Mouse (Mus musculus): Measurements from ENCODE around the gene Cacna1a. TPM values are rescaled to one million over a fixed set of nuclear protein-coding genes. Genes with fewer than 3 reads are reported as not detected.
"Not testable (repeated sequence)": the region's sequence is repeated elsewhere in the genome, so short reads cannot be mapped to it uniquely, and the experiment has no call there.

Gene Cacna1a
- polyA plus RNA-seq, 1 experiment = 30.0 TPM

DNA sequence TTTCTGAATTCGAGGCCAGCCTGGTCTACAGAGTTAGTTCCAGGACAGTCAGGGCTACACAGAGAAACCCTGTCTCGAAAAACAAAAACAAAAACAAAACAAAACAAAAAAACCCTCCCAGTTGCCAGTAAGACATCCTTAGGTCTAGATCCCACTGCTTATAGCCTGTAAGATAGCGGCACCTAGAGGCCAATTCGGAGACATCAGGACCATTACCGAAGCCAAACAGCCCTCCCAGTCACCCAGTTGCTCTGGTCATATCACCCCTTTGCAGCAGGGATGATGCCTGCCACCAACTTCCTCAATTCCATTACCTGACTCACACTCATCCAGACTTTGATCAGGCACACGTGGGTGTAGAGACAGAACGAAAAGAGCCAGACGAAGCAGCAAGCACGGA lies 207.4 kb downstream of the Cacna1a start:
- Histone ChIP-seq H3K4me3 (ENCODE audit: insufficient read depth, low read depth, low read length) (no peak overlapping the region), H3K4me1 (ENCODE audit: control insufficient read depth, insufficient read depth, insufficient read length, low read length) (peaks cover 8% of the 10 kb centered on the region), H3K27ac (replicated peaks; ENCODE audit: low read depth, low read length) (no peak overlapping the region)

DNA sequence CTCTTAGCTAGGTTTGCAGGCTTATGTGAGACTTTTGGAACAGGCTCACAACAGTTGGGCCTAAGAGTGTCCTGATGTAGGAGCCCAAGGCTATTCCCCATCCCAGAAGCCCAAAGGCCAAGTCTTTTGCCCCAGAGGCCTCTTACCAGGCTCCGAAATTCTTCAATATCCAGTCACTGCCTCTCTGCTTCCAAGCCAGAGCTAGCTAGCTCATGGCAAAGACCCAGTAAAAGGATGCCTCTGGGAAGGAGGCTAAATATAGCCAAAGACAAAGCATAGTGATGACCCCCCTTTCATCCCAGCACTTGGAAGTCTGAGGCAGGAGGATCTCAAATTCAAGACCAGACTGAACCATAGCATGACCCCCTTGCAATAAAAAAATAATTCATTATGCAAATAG lies 211.2 kb downstream of the Cacna1a start:
- Histone ChIP-seq H3K4me3 (ENCODE audit: insufficient read depth, low read depth, low read length) (0 out of 2 replicates have a peak overlapping the region, but pooled peaks have one; percentile 40), H3K4me1 (ENCODE audit: control insufficient read depth, insufficient read depth, insufficient read length, low read length) (peaks cover 10% of the 10 kb centered on the region), H3K27ac (replicated peaks; ENCODE audit: low read depth, low read length) (peak overlapping the region; percentile 72)

DNA sequence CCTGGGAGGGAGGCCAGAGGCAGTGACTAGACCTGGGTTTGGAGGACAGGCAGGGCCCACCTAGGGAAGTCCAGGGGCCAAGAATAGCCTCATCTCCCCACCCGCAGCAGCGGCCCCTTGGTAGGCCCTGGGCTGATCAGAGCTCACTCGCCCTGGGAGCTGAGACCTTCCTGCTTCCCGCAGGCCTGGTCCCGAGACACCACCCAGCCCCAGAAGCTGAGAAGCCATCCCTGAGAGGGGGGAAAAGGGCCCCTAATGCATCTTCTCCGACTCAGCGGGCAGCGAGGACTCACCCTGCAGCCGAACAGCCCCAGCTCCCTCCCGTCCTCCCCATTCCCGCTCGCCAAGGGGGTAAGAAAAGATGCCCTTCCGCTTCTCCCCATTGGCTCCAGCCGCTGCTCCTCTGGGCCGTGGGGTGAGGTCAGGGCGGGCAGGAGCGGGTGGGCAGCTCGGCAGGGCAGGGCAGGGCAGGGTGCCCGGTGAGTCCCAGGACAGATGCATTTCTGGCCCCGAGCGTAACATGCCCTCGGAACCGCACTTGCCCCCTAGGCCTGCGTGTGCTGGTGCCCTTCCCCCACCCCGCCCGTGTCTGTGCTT lies 212.2 kb downstream of the Cacna1a start:
- peaks cover 10% of the 10 kb centered on the region for H3K4me1 ChIP-seq (ENCODE audit: control insufficient read depth, insufficient read depth, insufficient read length, low read length)
- peak overlapping the region; percentile 40 for H3K4me3 ChIP-seq (ENCODE audit: insufficient read depth, low read depth, low read length)
- H3K27ac ChIP-seq (replicated peaks; ENCODE audit: low read depth, low read length) = peak overlapping the region; percentile 72

DNA sequence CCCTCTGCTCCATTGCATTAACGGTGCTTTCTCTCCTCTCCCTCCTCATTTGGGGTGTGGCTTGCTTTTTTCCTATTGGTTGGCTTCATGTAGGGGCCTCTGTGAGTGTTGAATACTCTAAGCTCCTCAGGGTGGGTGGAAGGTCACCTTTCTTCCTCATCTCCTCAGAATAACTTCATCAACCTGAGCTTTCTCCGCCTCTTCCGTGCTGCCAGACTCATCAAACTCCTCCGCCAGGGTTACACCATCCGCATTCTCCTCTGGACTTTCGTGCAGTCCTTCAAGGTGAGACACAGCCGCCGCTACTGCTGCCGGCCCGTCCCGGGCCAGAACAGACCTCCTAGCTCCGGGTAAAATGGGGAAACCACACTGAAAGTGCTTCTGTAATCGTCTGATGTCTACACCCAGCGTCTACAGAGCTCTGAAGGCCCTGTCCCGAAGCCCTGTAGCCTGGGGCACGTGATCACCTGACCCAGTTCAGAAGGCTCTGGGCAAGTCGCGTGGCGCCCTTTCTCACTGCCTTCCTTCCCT lies 213.0 kb downstream of the Cacna1a start:
- peak overlapping the region; percentile 47 for H3K4me3 ChIP-seq (ENCODE audit: insufficient read depth, low read depth, low read length)
- H3K27ac ChIP-seq (replicated peaks; ENCODE audit: low read depth, low read length) = peak overlapping the region; percentile 44
- H3K4me1 ChIP-seq (ENCODE audit: control insufficient read depth, insufficient read depth, insufficient read length, low read length) = peaks cover 10% of the 10 kb centered on the region

DNA sequence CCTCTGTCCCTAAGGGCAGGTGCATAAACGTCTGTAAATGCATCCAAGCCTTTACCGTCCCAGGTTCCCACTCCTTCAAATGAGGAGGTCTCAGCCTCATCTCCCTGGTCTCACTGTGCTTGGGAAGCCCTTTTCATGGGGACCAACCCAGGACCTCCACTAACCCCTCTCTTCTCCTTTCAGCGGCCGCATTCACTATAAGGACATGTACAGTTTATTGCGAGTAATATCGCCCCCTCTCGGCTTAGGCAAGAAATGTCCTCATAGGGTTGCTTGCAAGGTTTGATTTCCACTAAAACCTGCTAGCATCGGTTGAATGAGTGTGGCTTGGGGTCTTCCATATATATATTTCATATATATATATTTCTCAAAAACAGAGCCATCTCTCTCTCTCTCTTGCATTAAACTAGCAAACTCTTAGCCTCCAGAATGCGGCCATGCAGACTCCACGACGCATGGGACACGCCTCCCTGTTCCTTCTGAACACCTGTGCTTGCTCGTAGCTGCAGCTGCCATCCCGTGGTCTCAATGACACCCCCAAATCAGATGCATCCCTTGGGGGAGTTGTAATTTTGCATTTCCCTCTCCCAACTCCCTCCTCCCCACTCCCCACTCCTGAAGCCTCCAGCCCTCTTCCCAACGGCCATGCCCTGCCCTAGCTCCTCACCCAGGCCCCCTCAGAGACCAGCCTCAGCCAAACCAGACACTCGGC lies 226.4 kb downstream of the Cacna1a start:
- Histone ChIP-seq H3K27ac (replicated peaks; ENCODE audit: low read depth, low read length) (no peak overlapping the region), H3K4me1 (ENCODE audit: control insufficient read depth, insufficient read depth, insufficient read length, low read length) (peaks cover 8% of the 10 kb centered on the region), H3K4me3 (ENCODE audit: insufficient read depth, low read depth, low read length) (no peak overlapping the region)

DNA sequence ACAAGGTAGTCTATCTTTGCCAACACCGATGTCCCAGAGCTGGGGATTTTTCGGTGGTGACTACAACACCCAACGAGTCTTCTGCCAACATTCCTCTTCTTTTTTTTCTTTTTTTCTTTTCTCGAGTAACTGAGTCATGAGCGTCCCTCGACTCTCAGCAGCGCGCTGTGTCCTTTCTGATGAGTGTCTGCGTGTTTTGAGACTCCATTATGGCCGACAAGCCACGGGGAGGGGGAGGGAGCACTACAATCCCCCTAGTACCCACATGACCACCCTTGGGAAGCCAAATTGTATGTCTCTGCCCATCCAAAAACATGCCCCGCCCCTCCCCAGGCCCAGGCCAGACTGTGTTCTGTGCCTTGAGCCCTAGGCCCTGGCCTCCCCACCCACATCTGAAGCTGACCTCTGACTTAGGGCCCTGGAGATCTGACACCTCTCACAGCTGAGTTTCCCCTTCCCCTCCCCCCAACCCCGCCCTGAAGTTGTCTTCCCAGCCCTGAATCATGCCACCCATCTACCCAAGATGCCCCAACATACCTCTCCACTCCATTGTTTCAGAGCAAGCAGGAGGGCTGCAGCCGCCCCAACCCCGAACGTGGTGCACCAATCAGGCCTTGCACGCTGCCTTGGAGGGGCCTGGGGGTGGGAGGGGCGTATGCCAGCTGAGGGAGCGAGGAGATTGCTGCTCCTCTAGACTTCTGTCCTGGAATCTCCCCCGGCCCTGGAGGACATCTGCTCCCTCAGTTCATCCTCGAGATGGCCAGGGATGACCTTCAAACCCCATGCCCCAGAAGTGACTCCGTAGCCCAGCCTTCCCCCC lies 227.6 kb downstream of the Cacna1a start:
- Histone ChIP-seq H3K27ac (replicated peaks; ENCODE audit: low read depth, low read length) (no peak overlapping the region), H3K4me3 (ENCODE audit: insufficient read depth, low read depth, low read length) (no peak overlapping the region), H3K4me1 (ENCODE audit: control insufficient read depth, insufficient read depth, insufficient read length, low read length) (peaks cover 8% of the 10 kb centered on the region)

DNA sequence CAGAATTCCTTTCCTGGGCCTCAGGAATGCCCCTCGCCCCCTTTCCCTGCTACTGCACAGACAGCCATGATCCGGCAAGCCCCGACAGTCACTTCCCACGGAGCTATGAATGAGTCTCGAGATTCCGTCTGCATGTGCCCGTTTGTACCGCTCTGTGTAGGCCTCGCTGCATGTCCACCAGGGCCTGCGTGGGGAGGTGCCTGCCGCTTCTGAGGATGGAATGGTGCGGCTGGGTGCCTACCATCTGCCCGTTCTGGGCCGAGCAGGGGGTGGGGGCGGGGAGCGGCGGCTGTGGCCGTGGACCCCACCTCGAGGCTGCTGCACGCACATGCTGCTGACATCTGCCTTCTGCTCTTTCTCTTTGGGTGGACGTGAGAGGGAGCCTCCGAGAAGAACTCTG lies 228.8 kb downstream of the Cacna1a start:
- H3K27ac ChIP-seq (replicated peaks; ENCODE audit: low read depth, low read length) = no peak overlapping the region
- no peak overlapping the region for H3K4me3 ChIP-seq (ENCODE audit: insufficient read depth, low read depth, low read length)
- H3K4me1 ChIP-seq (ENCODE audit: control insufficient read depth, insufficient read depth, insufficient read length, low read length) = peaks cover 2% of the 10 kb centered on the region; the same call in 1 of the 2 replicates

DNA sequence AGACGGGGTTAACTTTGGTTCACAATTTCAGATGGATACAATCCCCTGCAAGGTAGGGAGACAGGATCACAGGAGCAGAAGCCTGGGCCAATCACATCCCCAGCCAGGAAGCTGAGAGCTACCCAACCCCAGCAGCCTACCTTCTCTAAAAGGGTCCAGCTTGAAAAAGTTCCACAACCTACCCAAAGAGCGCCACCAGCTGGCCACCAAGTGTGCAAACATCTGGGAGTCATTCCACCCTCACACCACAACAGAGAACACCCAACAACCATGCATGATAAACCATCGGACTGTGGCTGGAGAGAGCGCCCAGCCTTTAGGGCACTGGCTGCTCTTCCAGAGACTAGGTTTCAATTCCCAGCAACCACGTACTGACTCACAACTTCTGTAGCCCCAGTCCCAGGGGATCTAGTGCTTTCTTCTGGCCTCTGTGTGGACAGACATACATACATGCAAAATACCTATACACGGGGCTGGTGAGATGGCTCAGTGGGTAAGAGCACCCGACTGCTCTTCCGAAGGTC lies 232.9 kb downstream of the Cacna1a start:
- no peak overlapping the region for H3K4me3 ChIP-seq (ENCODE audit: insufficient read depth, low read depth, low read length)

DNA sequence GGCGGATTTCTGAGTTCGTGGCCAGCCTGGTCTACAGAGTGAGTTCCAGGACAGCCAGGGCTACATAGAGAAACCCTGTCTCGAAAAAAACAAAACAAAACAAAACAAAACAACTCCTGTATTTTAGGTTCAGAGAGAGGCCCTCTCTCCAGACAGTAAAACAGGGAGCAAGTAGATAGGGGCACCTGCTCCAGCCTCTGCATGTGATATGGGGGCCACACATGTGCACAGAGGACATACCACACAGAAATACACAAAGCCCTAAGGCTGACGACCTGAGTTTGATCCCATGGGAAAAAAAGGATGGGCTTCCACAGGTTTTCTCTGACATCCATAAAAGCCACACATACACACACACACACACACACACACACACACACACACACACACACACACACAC lies 235.2 kb downstream of the Cacna1a start:
- not testable (repeated sequence) for H3K4me3 ChIP-seq (ENCODE audit: insufficient read depth, low read depth, low read length); H3K27ac ChIP-seq (replicated peaks; ENCODE audit: low read depth, low read length); H3K4me1 ChIP-seq (ENCODE audit: control insufficient read depth, insufficient read depth, insufficient read length, low read length)

More for the DNA sequence above, 232.9 kb downstream of the Cacna1a start:
- H3K27ac ChIP-seq (replicated peaks; ENCODE audit: low read depth, low read length) = no peak overlapping the region
- no peaks in the 10 kb centered on the region; the same call in 1 of the 2 replicates for H3K4me1 ChIP-seq (ENCODE audit: control insufficient read depth, insufficient read depth, insufficient read length, low read length)

DNA sequence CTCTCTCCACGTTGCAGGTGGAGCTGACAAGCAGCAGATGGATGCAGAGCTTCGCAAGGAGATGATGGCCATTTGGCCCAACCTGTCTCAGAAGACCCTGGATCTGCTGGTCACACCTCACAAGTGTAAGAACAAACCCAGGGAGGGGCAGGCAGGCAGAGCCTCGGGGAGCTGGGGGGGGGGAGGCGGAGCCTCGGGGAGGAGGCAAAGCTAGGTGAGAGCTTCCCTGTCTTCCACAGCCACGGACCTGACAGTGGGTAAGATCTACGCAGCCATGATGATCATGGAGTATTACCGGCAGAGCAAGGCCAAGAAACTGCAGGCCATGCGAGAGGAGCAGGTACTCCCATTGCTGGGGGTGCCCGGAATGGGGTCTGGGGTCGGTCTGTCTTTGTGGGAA lies 241.3 kb downstream of the Cacna1a start:
- H3K27ac ChIP-seq (replicated peaks; ENCODE audit: low read depth, low read length) = no peak overlapping the region
- no peak overlapping the region for H3K4me3 ChIP-seq (ENCODE audit: insufficient read depth, low read depth, low read length)
- H3K4me1 ChIP-seq (ENCODE audit: control insufficient read depth, insufficient read depth, insufficient read length, low read length) = peaks cover 3% of the 10 kb centered on the region; the same call in 1 of the 2 replicates

DNA sequence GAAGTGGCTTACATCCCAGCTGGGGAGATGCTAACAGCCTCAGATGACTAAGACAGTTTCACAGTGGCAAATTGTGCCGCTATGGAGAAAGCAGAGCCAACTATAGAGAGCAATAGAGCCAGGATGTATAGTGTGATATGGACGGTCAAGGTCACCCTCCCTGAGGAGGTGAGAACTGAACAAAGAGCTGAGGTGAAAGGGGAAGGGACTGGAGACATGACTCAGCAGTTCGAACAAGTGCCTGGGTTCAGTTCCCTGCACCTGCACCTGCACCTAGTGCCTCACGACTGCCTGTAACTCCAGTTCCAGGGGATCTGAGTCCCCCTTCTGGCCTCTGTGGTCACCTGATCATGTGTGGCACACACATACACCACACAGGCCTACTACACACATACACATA lies 241.9 kb downstream of the Cacna1a start:
- Histone ChIP-seq H3K27ac (replicated peaks; ENCODE audit: low read depth, low read length) (no peak overlapping the region), H3K4me3 (ENCODE audit: insufficient read depth, low read depth, low read length) (no peak overlapping the region), H3K4me1 (ENCODE audit: control insufficient read depth, insufficient read depth, insufficient read length, low read length) (peaks cover 3% of the 10 kb centered on the region; the same call in 1 of the 2 replicates)

DNA sequence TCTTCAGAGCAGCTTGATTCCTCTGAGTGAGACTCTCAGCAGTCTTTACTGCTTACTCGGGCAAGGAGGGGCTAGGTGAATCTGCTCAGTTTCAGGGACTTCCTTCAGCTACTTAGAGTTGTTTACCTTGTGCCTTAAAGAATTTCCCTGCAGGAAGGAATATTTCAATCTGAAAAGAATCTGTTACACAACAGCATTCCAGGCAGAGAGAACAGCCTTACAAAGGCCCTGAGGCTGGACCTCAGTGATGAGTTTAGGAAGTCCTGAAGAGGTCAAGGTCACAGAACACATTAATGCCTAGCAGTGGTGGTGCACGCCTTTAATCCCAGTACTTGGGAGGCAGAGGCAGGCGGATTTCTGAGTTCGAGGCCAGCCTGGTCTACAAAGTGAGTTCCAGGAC lies 243.6 kb downstream of the Cacna1a start:
- Histone ChIP-seq H3K4me1 (ENCODE audit: control insufficient read depth, insufficient read depth, insufficient read length, low read length) (peaks cover 7% of the 10 kb centered on the region; the same call in 1 of the 2 replicates), H3K4me3 (ENCODE audit: insufficient read depth, low read depth, low read length) (no peak overlapping the region), H3K27ac (replicated peaks; ENCODE audit: low read depth, low read length) (no peak overlapping the region)

DNA sequence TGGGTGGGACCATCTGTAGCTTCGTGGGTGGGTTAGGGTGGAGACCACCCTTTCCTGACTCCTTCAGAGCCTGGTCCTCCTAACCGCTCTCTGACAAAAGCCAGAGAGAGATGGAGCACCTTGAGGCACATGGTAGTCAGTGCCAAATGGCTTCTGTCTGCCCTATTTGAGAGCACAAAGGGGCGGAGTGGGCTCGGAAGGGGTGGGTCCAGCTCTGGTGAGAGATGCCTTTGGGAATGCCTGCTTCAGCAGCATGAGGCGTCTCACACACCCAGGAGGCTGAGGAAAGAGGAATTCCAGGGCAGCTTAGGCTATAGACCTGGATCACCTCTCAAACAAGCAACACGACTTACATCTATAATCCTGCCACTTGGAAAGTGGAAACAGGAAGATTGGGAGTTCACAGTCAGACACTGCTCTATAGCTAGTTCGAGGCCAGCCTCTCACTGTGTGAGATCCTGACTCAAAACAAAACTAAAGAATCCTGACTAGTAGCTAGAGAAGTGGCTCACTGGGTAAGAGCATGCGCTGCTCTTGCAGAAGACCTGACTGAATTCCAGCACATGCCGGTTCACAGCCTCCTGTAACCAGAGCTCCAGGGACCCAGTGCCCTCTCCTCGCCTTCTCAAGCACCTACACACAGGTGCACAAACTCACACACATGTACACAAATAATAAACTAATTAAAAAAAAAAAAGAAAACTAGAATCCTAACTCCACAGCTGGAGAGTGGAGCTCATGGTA lies 245.8 kb downstream of the Cacna1a start:
- H3K4me1 ChIP-seq (ENCODE audit: control insufficient read depth, insufficient read depth, insufficient read length, low read length) = peaks cover 7% of the 10 kb centered on the region; the same call in 1 of the 2 replicates
- no peak overlapping the region for H3K4me3 ChIP-seq (ENCODE audit: insufficient read depth, low read depth, low read length)
- no peak overlapping the region; the same call in 1 of the 2 replicates for H3K27ac ChIP-seq (replicated peaks; ENCODE audit: low read depth, low read length)

DNA sequence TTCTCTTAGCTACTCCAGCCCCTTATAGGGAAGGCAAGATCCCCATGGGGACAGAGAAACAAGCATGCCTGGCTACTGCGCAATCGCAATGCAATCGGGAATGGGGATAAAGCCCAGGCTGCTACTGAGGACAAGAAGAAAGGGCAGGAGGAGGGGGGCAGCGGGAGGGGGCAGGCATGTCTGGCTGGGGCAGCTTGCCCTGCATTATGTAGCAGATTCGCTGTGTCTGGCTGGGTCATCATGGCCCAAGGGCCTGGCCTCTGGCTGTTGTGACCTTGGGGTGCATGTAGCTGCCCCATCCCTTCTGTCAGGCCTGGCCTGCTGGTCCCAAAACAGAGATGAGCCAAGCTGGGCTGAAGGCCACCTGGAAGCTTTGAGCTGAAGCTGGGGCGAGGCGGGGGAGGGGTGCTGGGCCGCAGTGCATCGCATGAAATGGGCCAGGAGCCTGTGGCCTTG lies 246.6 kb downstream of the Cacna1a start:
- H3K4me1 ChIP-seq (ENCODE audit: control insufficient read depth, insufficient read depth, insufficient read length, low read length) = peaks cover 7% of the 10 kb centered on the region; the same call in 1 of the 2 replicates
- H3K27ac ChIP-seq (replicated peaks; ENCODE audit: low read depth, low read length) = 0 out of 2 replicates have a peak overlapping the region, but pooled peaks have one; percentile 64
- no peak overlapping the region for H3K4me3 ChIP-seq (ENCODE audit: insufficient read depth, low read depth, low read length)

All from brown adipose tissue, adult 24 weeks (tissue).